Mouse (Mus musculus) cortical plate, adult 2 months (tissue): Measurements from ENCODE around the gene Nfkbil1.

Source experiments
- CTCF ChIP-seq: fragments of 200-500 bp; IDR thresholded peaks from 2 replicates; pipeline ENCODE4 v1.5.1; 2011; ENCODE audit warnings: mild to moderate bottlenecking, control low read depth, low read length; ENCODE audit not compliant: insufficient read depth; ENCODE audit errors: extremely low read depth
- POLR2A ChIP-seq: fragments of 200-500 bp; IDR thresholded peaks from 2 replicates; pipeline ENCODE4 v1.6.1; 2011; ENCODE audit warnings: mild to moderate bottlenecking, low read length, control low read depth; ENCODE audit not compliant: insufficient read depth; ENCODE audit errors: extremely low read depth

DNA sequence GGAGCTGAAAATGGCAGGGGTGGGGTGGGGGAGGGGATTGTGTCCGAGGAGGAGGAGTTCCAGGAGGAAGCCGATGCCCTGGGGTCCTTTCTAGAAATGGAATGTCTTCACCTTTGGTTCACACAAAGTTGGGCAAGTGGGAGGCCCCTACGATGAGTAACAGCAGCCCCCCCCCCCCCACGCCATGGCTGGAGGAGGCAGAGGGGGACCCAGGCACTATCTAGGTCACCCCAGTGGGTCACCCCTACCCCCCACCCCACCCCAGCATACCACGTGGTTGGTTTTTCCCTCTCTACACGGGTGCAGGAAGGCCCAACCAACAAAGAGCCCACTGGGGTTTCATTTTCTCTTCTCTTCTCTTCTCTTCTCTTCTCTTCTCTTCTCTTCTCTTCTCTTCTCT, 38.5 kb downstream of the Nfkbil1 start:
- TF ChIP-seq CTCF (no peak), POLR2A (no peak)
